Mouse (Mus musculus) lung, embryonic 14.5 days (tissue): Measurements from ENCODE around the gene Icos. TPM values are rescaled to one million over a fixed set of nuclear protein-coding genes. Genes with fewer than 3 reads are reported as not detected.
A peak's percentile ranks its signal among the peaks of the same experiment; 100 is the strongest.

Experiments
- ATAC-seq: fragments of 200-750 bp; cut with Nextera tagmentation; 2 replicates; pipeline ENCODE4 v1.8.0; 2017; ENCODE audit warnings: mild to moderate bottlenecking, moderate TSS enrichment, moderate library complexity; ENCODE audit not compliant: insufficient read depth
- DNase-seq: peaks from one replicate; pipeline ENCODE4 v3.0.0-alpha.2; 2015
- H3K27ac ChIP-seq: fragments of 300-500 bp; sonication (generic); 2 replicates; pipeline ENCODE4 v1.5.1; 2014; ENCODE audit warnings: low read depth, mild to moderate bottlenecking, moderate library complexity
- H3K27me3 ChIP-seq: fragments of 300-500 bp; sonication (generic); 2 replicates; pipeline ENCODE4 v1.6.1; 2014; ENCODE audit warnings: low read length, control low read depth; ENCODE audit not compliant: insufficient read depth
- H3K36me3 ChIP-seq: fragments of 300-500 bp; sonication (generic); 2 replicates; pipeline ENCODE4 v1.6.1; 2014; ENCODE audit warnings: control low read depth; ENCODE audit not compliant: insufficient read depth
- H3K4me1 ChIP-seq: fragments of 300-500 bp; sonication (generic); 2 replicates; pipeline ENCODE4 v1.6.1; 2014; ENCODE audit warnings: antibody characterized with exemption, control low read depth; ENCODE audit not compliant: insufficient read depth
- H3K4me2 ChIP-seq: fragments of 300-500 bp; sonication (generic); 2 replicates; pipeline ENCODE4 v1.6.1; 2014; ENCODE audit warnings: mild to moderate bottlenecking
- H3K4me3 ChIP-seq: fragments of 300-500 bp; sonication (generic); 2 replicates; pipeline ENCODE4 v1.5.1; 2014; ENCODE audit warnings: low read depth, low read length
- H3K9ac ChIP-seq: fragments of 300-500 bp; sonication (generic); 2 replicates; pipeline ENCODE4 v1.6.1; 2014
- H3K9me3 ChIP-seq: fragments of 300-500 bp; sonication (generic); 2 replicates; pipeline ENCODE4 v1.6.1; 2016; ENCODE audit warnings: low read depth, low read length, control low read depth
- CTCF ChIP-seq: IDR thresholded peaks from 2 replicates; pipeline ENCODE4 v1.5.1; 2016; ENCODE audit warnings: antibody characterized with exemption, low read depth
- WGBS: fragments of 180-500 bp; shearing (Covaris S2); extraction: QIAGEN DNeasy Blood & Tissue Kit; methylation state at CpG from one replicate; pipeline ENCODE4 v1.1.7; 2014; 5-methylcytosine and 5-hydroxymethylcytosine counted together
- polyA plus RNA-seq: library from polyadenylated mRNA; unstranded; fragments of >200 nt; fragmentation: Nextera tagmentation; extraction: Ambion mirVana; gene quantifications from 2 replicates; pipeline ENCODE4 v1.2.1, GENCODE M21; 2014

The Icos gene
- polyA plus RNA-seq, 1 experiment from 2014 or later = not detected

DNA sequence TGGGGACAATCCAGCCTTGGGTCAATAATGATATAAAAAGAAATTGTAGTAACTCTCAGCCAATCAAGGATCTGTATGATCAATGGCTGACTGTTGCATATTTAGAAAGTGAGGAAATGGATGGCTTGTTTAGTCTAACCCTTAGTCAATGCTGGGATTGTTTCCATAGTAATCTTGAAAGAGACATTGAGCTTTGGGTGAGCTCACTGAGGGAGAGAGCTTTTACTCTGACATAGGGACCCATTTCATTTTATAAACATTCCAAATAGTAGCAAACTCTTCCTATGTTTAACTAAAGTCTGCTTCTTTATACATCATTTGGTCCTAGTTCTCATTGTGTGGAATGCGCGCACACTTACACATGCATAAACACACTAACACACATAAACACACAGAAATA, 28.5 kb downstream of the Icos start:
- WGBS = 87% methylated on average over 2 of the region's 2 CpGs
- H3K27ac ChIP-seq = no peak overlapping the region

DNA sequence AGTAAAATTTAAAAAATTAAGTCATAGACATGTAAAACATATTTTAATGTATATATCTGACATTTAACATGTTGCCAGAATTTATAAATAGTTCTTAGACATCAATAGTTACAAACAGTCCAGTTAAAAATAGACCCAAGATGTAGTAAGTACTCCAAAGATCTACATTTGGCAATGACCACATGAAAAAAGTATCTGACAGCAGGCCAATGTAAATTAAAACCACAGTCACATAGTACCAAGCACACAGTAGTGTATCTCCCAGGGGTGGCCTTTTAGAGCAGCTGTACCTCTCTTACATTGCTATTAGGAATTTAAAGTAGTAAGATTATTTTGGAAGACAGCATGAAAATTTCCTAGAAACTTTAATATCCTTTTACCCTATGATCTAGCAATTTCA, 29.8 kb downstream of the Icos start:
- Histone ChIP-seq H3K9me3 (no peaks in the 10 kb centered on the region), H3K9ac (no peak overlapping the region), H3K4me1 (no peaks in the 10 kb centered on the region), H3K4me2 (no peak overlapping the region), H3K4me3 (no peak overlapping the region), H3K36me3 (no peaks in the 10 kb centered on the region), H3K27me3 (no peaks in the 10 kb centered on the region), H3K27ac (no peak overlapping the region)
- no peak for DNase-seq
- ATAC-seq = no peak
- no peak for TF ChIP-seq CTCF

More for the DNA sequence above, 28.5 kb downstream of the Icos start:
- Histone ChIP-seq H3K4me3 (no peak overlapping the region), H3K36me3 (no peaks in the 10 kb centered on the region), H3K4me2 (no peak overlapping the region), H3K27me3 (no peaks in the 10 kb centered on the region), H3K4me1 (no peaks in the 10 kb centered on the region), H3K9ac (no peak overlapping the region), H3K9me3 (no peaks in the 10 kb centered on the region)
- TF ChIP-seq CTCF = no peak
- ATAC-seq = peak; percentile 56; the same call in 1 of the 2 replicates
- DNase-seq = no peak

DNA sequence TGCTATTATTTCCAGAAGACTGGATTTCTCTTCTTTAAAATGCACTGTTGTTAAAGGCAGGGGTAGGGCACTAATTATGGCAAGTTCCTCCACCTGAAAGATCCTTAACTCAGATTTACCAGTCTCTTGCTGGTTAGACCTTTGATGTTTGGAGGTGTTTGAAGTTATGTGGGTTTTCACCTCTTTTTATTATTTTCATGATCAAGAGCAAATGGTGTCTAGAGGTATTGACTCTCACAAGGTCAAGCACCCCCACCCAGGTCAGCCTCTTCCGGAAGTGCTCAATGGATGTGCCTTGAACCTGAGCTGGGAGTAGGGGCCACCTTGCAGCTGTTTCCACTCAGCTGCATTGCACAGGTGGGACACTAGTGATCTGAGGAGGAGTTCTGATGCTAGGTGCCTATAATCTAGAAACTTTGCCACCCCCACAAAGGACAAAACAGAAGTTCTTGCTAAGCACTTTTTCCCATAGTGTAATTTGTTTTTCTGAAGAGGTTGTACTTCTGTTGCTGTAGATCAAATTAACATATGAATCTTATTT, 38.9 kb downstream of the Icos start:
- ATAC-seq = no peak
- Histone ChIP-seq H3K4me3 (no peak overlapping the region), H3K4me2 (no peak overlapping the region), H3K9ac (no peak overlapping the region), H3K27me3 (no peaks in the 10 kb centered on the region), H3K9me3 (no peaks in the 10 kb centered on the region), H3K36me3 (no peaks in the 10 kb centered on the region), H3K27ac (no peak overlapping the region), H3K4me1 (no peaks in the 10 kb centered on the region)
- no peak for DNase-seq
- 50% methylated on average over 1 of the region's 1 CpGs for WGBS
- no peak for TF ChIP-seq CTCF

DNA sequence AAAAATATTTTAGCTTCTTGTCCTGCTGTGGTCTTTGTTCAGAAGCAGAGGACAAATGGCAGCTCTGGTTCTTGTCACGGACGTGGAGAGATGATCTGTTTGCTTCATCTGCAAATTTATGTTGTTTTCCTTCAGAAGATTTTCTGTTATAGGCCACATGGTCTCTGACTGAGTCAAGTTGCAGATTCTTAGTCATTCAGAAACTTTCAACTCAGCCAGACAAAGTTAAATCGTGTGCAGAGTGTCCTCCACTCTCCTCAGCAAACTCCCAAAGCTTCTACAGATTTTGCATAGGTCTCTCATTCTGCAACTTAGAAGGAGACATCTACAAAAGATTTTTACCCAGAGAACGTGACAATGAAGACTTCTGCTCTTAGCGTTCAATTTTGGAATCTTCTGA, 49.0 kb downstream of the Icos start:
- no peak overlapping the region for H3K27ac ChIP-seq
- H3K4me2 ChIP-seq = no peak overlapping the region
- H3K4me1 ChIP-seq = no peaks in the 10 kb centered on the region
- no peak for DNase-seq
- no peak overlapping the region for H3K4me3 ChIP-seq
- H3K9me3 ChIP-seq = no peaks in the 10 kb centered on the region
- no peaks in the 10 kb centered on the region for H3K36me3 ChIP-seq
- H3K27me3 ChIP-seq = no peaks in the 10 kb centered on the region
- no peak overlapping the region for H3K9ac ChIP-seq
- ATAC-seq = no peak
- 71% methylated on average over 5 of the region's 5 CpGs for WGBS
- TF ChIP-seq CTCF = no peak

DNA sequence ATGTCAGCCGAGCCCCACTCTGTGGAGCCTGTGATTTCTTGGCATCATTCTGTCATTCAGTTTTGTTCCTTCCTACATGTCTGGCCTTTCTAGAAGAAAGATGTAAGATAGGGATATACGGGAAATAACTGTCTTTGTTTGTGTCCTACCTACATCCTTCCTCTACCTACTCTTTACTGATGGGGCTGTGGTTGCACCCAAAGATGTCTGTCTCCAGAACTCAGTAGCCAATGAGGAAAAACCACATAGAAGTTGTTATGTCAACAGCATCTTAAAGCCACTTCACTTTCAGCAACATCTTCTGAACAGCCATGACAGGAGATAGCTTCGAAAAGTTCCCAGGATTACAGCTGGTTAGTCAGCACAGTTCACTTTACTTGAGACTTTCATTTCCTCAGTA, 49.8 kb downstream of the Icos start:
- no peaks in the 10 kb centered on the region for H3K36me3 ChIP-seq
- 94% methylated on average over 3 of the region's 3 CpGs for WGBS
- H3K4me2 ChIP-seq = no peak overlapping the region
- no peak for TF ChIP-seq CTCF
- ATAC-seq = no peak
- H3K9me3 ChIP-seq = no peaks in the 10 kb centered on the region
- H3K4me1 ChIP-seq = no peaks in the 10 kb centered on the region
- DNase-seq = no peak
- H3K27me3 ChIP-seq = no peaks in the 10 kb centered on the region
- no peak overlapping the region for H3K27ac ChIP-seq
- no peak overlapping the region for H3K9ac ChIP-seq
- no peak overlapping the region for H3K4me3 ChIP-seq

DNA sequence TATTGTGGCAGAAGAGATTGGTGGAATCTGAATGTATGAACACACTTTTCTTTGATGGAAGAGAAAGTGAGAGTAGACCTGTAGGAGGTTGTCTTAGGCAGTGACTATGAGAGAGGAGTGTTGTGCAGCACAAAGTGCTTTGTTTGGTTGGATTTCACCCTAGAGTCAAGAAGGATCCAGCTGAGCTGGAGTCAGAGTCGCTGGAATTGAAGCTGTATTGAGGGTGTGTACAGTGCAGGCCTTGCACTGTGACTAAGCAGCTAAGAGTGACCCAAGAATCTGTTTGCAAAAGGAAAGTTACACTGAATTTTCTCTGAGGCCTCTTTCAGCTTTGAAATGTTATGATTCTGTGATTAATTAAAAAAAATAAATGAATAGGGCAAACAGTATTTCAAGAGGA, 52.2 kb downstream of the Icos start:
- DNase-seq (peak; percentile 15), ATAC-seq (no peak; the same call in 1 of the 2 replicates)
- no peak overlapping the region for H3K27ac ChIP-seq
- no peak overlapping the region for H3K4me2 ChIP-seq
- no peaks in the 10 kb centered on the region for H3K4me1 ChIP-seq
- no peaks in the 10 kb centered on the region for H3K36me3 ChIP-seq
- no peaks in the 10 kb centered on the region for H3K27me3 ChIP-seq
- H3K9me3 ChIP-seq = no peaks in the 10 kb centered on the region
- no peak overlapping the region for H3K4me3 ChIP-seq
- 35% methylated on average over 1 of the region's 1 CpGs for WGBS
- no peak overlapping the region for H3K9ac ChIP-seq
- no peak for TF ChIP-seq CTCF

DNA sequence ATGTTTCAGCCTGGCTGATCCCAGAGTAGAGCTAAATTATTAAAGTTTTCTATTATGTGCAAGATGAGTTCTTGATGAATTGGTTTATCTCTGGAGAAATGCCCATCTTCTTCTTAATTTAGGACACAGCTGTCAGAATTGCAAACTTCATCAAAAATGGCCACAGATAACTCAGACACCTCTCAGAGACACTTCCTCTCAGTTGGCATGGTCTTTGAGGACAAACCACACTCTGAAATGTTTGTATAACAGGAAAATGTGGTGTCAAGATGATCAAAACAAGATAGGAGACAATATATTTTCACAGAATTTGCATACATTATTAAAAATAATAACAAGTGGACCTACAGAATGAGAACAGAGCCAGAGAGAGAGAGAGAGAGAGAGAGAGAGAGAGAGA, 52.8 kb downstream of the Icos start:
- H3K9ac ChIP-seq = no peak overlapping the region
- H3K27ac ChIP-seq = no peak overlapping the region
- H3K4me2 ChIP-seq = no peak overlapping the region
- ATAC-seq = no peak
- H3K36me3 ChIP-seq = no peaks in the 10 kb centered on the region
- no peaks in the 10 kb centered on the region for H3K27me3 ChIP-seq
- no peak for TF ChIP-seq CTCF
- no peaks in the 10 kb centered on the region for H3K9me3 ChIP-seq
- no peak overlapping the region for H3K4me3 ChIP-seq
- DNase-seq = no peak
- no peaks in the 10 kb centered on the region for H3K4me1 ChIP-seq

DNA sequence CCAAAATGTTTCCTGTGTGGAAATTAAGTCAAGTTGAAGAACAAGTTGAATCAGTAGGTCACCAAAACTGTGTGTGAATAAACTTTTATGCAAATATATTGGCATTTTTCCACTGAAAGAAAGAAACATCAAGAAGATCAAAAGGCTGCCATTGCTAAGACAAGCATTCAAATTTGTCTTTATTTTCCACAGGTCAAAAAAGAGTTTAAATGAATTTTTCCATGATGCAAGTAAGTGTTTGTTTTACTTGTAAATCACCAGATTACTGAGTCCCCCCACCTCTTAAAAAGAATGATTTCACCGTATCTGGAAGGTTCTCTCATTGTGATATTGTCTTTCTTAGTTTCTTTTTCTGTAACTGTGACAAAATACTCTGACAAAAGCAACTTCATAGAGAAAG, 57.5 kb downstream of the Icos start:
- WGBS = 71% methylated on average over 1 of the region's 1 CpGs
- Histone ChIP-seq H3K4me2 (no peak overlapping the region), H3K4me1 (no peaks in the 10 kb centered on the region), H3K4me3 (no peak overlapping the region), H3K36me3 (no peaks in the 10 kb centered on the region), H3K27ac (no peak overlapping the region), H3K27me3 (0 out of 2 replicates have a peak, but pooled peaks cover 4% of the 10 kb centered on the region), H3K9ac (no peak overlapping the region), H3K9me3 (no peaks in the 10 kb centered on the region)
- no peak for TF ChIP-seq CTCF
- ATAC-seq = no peak
- no peak for DNase-seq
